Mouse (Mus musculus) ES-E14 (cell line): Measurements from ENCODE around the gene Vipas39. TPM values are rescaled to one million over a fixed set of nuclear protein-coding genes. Genes with fewer than 3 reads are reported as not detected.

Source experiments
- DNase-seq: peaks from one replicate; pipeline ENCODE4 v3.0.0-alpha.2; 2013; ENCODE audit warnings: low read depth, low spot score
- H3K27ac ChIP-seq: 2 replicates; pipeline ENCODE4 v1.5.1; 2012; ENCODE audit warnings: low read depth, mild to moderate bottlenecking, low read length, moderate library complexity, mixed read lengths; ENCODE audit not compliant: poor library complexity, insufficient read depth, severe bottlenecking
- H3K36me3 ChIP-seq: 2 replicates; pipeline ENCODE4 v1.6.1; 2012; ENCODE audit warnings: mild to moderate bottlenecking, low read length, moderate library complexity, mixed read lengths; ENCODE audit not compliant: control insufficient read depth, poor library complexity, insufficient read depth, severe bottlenecking
- H3K4me1 ChIP-seq, 2 experiments: fragments of 150-350 bp in 1 of 2; sonication (generic) in 1 of 2; 2 replicates each; pipeline ENCODE4 v1.6.1; 2012; ENCODE audit warnings: low read length in 2 of 2, mild to moderate bottlenecking in 1 of 2, mixed read lengths in 1 of 2; ENCODE audit not compliant: control insufficient read depth in 2 of 2, insufficient read depth in 2 of 2, poor library complexity in 1 of 2
- H3K4me3 ChIP-seq, 2 experiments: fragments of 150-350 bp in 1 of 2; sonication (generic) in 1 of 2; 2 replicates each; pipeline ENCODE4 v1.5.1; 2012; ENCODE audit warnings: low read length in 2 of 2, low read depth in 1 of 2, mild to moderate bottlenecking in 1 of 2, mixed read lengths in 1 of 2; ENCODE audit not compliant: insufficient read depth in 1 of 2, poor library complexity in 1 of 2, severe bottlenecking in 1 of 2
- H3K9ac ChIP-seq: 2 replicates; pipeline ENCODE4 v1.6.1; 2012; ENCODE audit warnings: low read depth, mild to moderate bottlenecking, low read length, mixed read lengths; ENCODE audit not compliant: poor library complexity, insufficient read depth, severe bottlenecking
- H3K9me3 ChIP-seq: fragments of 150-350 bp; sonication (generic); 2 replicates; pipeline ENCODE4 v1.6.1; 2012; ENCODE audit warnings: low read depth, mild to moderate bottlenecking, low read length; ENCODE audit not compliant: control insufficient read depth, insufficient read depth
- CHD2 ChIP-seq: IDR thresholded peaks from 2 replicates; pipeline ENCODE4 v1.6.1; 2014; ENCODE audit warnings: mild to moderate bottlenecking, low read depth, low read length, inconsistent platforms
- HCFC1 ChIP-seq: IDR thresholded peaks from 2 replicates; pipeline ENCODE4 v1.6.1; 2012; ENCODE audit warnings: low read length, inconsistent platforms, borderline replicate concordance; ENCODE audit not compliant: insufficient read depth
- MAFK ChIP-seq: IDR thresholded peaks from 2 replicates; pipeline ENCODE4 v1.6.1; 2014; ENCODE audit warnings: mild to moderate bottlenecking, low read depth, low read length, inconsistent platforms; ENCODE audit not compliant: insufficient read depth
- ZC3H11A ChIP-seq: IDR thresholded peaks from 2 replicates; pipeline ENCODE4 v1.6.1; 2012; ENCODE audit warnings: low read depth, mild to moderate bottlenecking, inconsistent platforms, low read length, borderline replicate concordance
- ZNF384 ChIP-seq: IDR thresholded peaks from 2 replicates; pipeline ENCODE4 v1.6.1; 2012; ENCODE audit warnings: low read depth, low read length, inconsistent platforms
- in situ Hi-C, 2 experiments: fragments of 600-800 bp; cut with MboI; formaldehyde crosslinking; loops; one replicate each; pipeline ENCODE4 v1.15.1; 2025; ENCODE audit warnings: low sequenced_read_pairs in 2 of 2, inconsistent platforms in 1 of 2; ENCODE audit not compliant: unreplicated experiment in 2 of 2
- total RNA-seq: library from RNA; depleted of rRNA; stranded (reverse); fragments of 300-350 nt; gene quantifications from 2 replicates; pipeline ENCODE4 v1.2.3, GENCODE M21; 2012

Vipas39 gene
- total RNA-seq, 1 experiment = 36.3 TPM

GRCm38 (mm10) chr12:87265444-87265843 lies 612 bp downstream of the Vipas39 start:
- DNase-seq = no peak
- Histone ChIP-seq H3K4me1 (peaks cover 0 to 3% of the 10 kb centered on the region in 2 experiments; a peak in 1 of 4 replicates), H3K9me3 (no peaks in the 10 kb centered on the region), H3K36me3 (peaks cover 24% of the 10 kb centered on the region), H3K9ac (peak overlapping the region; percentile 85), H3K4me3 (peak overlapping the region; percentile 89 to 93), H3K27ac (no peak overlapping the region)
- in situ Hi-C loops = no loop called here
- TF ChIP-seq ZNF384 (no peak), ZC3H11A (no peak), CHD2 (no peak), HCFC1 (no peak), MAFK (no peak)

- no peak overlapping the region for H3K4me3 ChIP-seq
- H3K9me3 ChIP-seq = no peaks in the 10 kb centered on the region
- H3K27ac ChIP-seq = no peak overlapping the region
- H3K36me3 ChIP-seq = peaks cover 12% of the 10 kb centered on the region
- no peaks in the 10 kb centered on the region for H3K4me1 ChIP-seq
- H3K9ac ChIP-seq = no peak overlapping the region
- no peak for DNase-seq
- in situ Hi-C loops = no loop called here
- TF ChIP-seq ZNF384 (no peak), CHD2 (no peak), MAFK (no peak), HCFC1 (no peak), ZC3H11A (no peak)
Measured at GRCm38 (mm10) chr12:87260562-87260961, 5.5 kb downstream of the Vipas39 start.

- peaks cover 24% of the 10 kb centered on the region for H3K36me3 ChIP-seq
Measured at GRCm38 (mm10) chr12:87256629-87257028, 9.4 kb downstream of the Vipas39 start.

DNA sequence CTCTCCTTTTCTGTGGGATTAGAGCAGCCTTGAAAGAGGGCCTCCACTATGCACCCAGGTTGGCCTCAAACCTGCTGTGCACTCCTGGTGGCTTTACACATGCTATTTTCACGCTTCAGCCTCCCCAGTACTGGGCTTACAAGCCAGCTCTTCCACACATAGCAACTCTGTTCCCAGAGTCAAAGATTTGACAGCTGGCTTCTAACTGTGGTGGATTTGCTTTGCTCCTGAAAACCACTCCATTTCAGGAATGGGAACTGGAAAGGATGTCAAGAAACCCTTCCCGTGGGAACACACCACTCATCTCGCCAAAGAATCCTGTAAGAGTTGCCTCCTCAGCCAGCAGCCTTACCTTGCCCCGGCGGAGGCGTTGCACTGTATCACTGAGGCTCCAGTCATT lies 12.2 kb downstream of the Vipas39 start:
- Histone ChIP-seq H3K36me3 (peaks cover 23% of the 10 kb centered on the region), H3K9me3 (no peaks in the 10 kb centered on the region), H3K27ac (no peak overlapping the region), H3K9ac (no peak overlapping the region), H3K4me1 (no peaks in the 10 kb centered on the region), H3K4me3 (no peak overlapping the region)
- in situ Hi-C loops = no loop called here
- no peak for TF ChIP-seq ZC3H11A
- TF ChIP-seq ZNF384 = no peak
- no peak for TF ChIP-seq CHD2
- no peak for TF ChIP-seq MAFK
- no peak for TF ChIP-seq HCFC1
- DNase-seq = no peak

More at GRCm38 (mm10) chr12:87256629-87257028, 9.4 kb downstream of the Vipas39 start:
- no peak overlapping the region for H3K9ac ChIP-seq
- H3K27ac ChIP-seq = no peak overlapping the region
- no peak for DNase-seq
- H3K4me3 ChIP-seq = no peak overlapping the region
- TF ChIP-seq CHD2 (no peak), HCFC1 (no peak), ZC3H11A (no peak), ZNF384 (no peak), MAFK (no peak)
- H3K4me1 ChIP-seq = no peaks in the 10 kb centered on the region
- no peaks in the 10 kb centered on the region for H3K9me3 ChIP-seq
- in situ Hi-C loops = no loop called here

DNA sequence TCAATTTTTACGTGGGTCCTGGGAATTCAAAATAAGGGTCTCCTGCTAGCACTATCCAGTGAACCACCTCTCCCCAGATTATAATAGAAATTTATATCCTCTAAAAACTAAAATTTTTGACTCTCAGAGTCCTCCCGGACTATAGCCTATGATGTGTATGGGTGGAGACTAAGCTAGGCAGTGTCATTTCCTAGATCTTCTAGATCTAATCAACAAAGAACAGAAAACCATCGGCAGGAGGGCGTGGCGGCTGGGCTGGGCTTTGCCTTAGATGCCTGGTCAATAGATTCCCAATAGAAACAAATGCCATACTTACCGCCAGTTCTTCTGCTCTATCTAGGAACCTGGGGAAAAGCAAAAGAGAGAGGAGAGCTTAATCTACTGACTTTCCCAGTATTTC lies 15.9 kb downstream of the Vipas39 start:
- Histone ChIP-seq H3K9ac (no peak overlapping the region), H3K27ac (no peak overlapping the region), H3K4me3 (no peak overlapping the region), H3K4me1 (no peaks in the 10 kb centered on the region), H3K36me3 (peaks cover 22% of the 10 kb centered on the region), H3K9me3 (no peaks in the 10 kb centered on the region)
- in situ Hi-C loops = no loop called here
- TF ChIP-seq HCFC1 (no peak), ZNF384 (no peak), ZC3H11A (no peak), CHD2 (no peak), MAFK (no peak)
- DNase-seq = no peak
